Mouse (Mus musculus) hindbrain, postnatal 0 days (tissue): Measurements from ENCODE around the gene Greb1. TPM values are rescaled to one million over a fixed set of nuclear protein-coding genes. Genes with fewer than 3 reads are reported as not detected.

Source experiments
- ATAC-seq: fragments of 200-750 bp; cut with Nextera tagmentation; 2 replicates; pipeline ENCODE4 v1.8.0; 2017; ENCODE audit warnings: mild to moderate bottlenecking, moderate TSS enrichment, moderate library complexity
- DNase-seq: peaks from one replicate; pipeline ENCODE4 v3.0.0-alpha.2; 2015; ENCODE audit warnings: low spot score
- H3K27ac ChIP-seq: fragments of 300-500 bp; sonication (generic); 2 replicates; pipeline ENCODE4 v1.5.1; 2014; ENCODE audit warnings: mild to moderate bottlenecking
- H3K27me3 ChIP-seq: fragments of 300-500 bp; sonication (generic); 2 replicates; pipeline ENCODE4 v1.6.1; 2014; ENCODE audit warnings: low read length, mixed read lengths; ENCODE audit not compliant: insufficient read depth
- H3K36me3 ChIP-seq: fragments of 300-500 bp; sonication (generic); 2 replicates; pipeline ENCODE4 v1.6.1; 2014; ENCODE audit warnings: low read length, mixed read lengths; ENCODE audit not compliant: insufficient read depth
- H3K4me1 ChIP-seq: fragments of 300-500 bp; sonication (generic); 2 replicates; pipeline ENCODE4 v1.6.1; 2014; ENCODE audit warnings: antibody characterized with exemption, low read length, mixed read lengths; ENCODE audit not compliant: insufficient read depth
- H3K4me2 ChIP-seq: fragments of 300-500 bp; sonication (generic); 2 replicates; pipeline ENCODE4 v1.6.1; 2014; ENCODE audit warnings: low read depth, mild to moderate bottlenecking, low read length, moderate library complexity, mixed read lengths
- H3K4me3 ChIP-seq: fragments of 300-500 bp; sonication (generic); 2 replicates; pipeline ENCODE4 v1.5.1; 2014; ENCODE audit warnings: low read length
- H3K9ac ChIP-seq: fragments of 300-500 bp; sonication (generic); replicated peaks from 2 replicates; pipeline ENCODE4 v1.6.1; 2014; ENCODE audit warnings: mild to moderate bottlenecking, low read length, moderate library complexity, mixed read lengths
- H3K9me3 ChIP-seq: fragments of 300-500 bp; sonication (generic); 2 replicates; pipeline ENCODE4 v1.6.1; 2016; ENCODE audit warnings: low read length, mixed read lengths
- CTCF ChIP-seq: IDR thresholded peaks from 2 replicates; pipeline ENCODE4 v1.5.1; 2016; ENCODE audit warnings: antibody characterized with exemption, control low read depth, low read depth
- WGBS: fragments of 180-500 bp; shearing (Covaris S2); extraction: QIAGEN DNeasy Blood & Tissue Kit; methylation state at CpG from one replicate; pipeline ENCODE4 v1.1.7; 2014; 5-methylcytosine and 5-hydroxymethylcytosine counted together
- polyA plus RNA-seq: library from polyadenylated mRNA; unstranded; fragments of >200 nt; fragmentation: Nextera tagmentation; extraction: Ambion mirVana; gene quantifications from 2 replicates; pipeline ENCODE4 v1.2.1, GENCODE M21; 2015
- total RNA-seq: library from RNA; depleted of rRNA; stranded (reverse); fragments of >200 nt; gene quantifications from 2 replicates; pipeline ENCODE4 v1.2.3, GENCODE M21; 2014

Gene Greb1
- total and polyA plus RNA-seq, 2 experiments from 2014 or later, result 0.33 to 2.1 TPM

GRCm38 (mm10) chr12:16822181-16822734 is 21.6 kb upstream of the Greb1 start:
- no peak overlapping the region for H3K9ac ChIP-seq
- no peak overlapping the region for H3K4me3 ChIP-seq
- no peak for ATAC-seq
- no peaks in the 10 kb centered on the region for H3K27me3 ChIP-seq
- no peaks in the 10 kb centered on the region for H3K9me3 ChIP-seq
- no peak overlapping the region for H3K4me2 ChIP-seq
- H3K27ac ChIP-seq, result no peak overlapping the region
- H3K36me3 ChIP-seq, result peaks cover 43% of the 10 kb centered on the region
- no peak for TF ChIP-seq CTCF
- WGBS, result 96% methylated on average over 10 of the region's 10 CpGs
- no peak for DNase-seq
- no peaks in the 10 kb centered on the region; the same call in 1 of the 2 replicates for H3K4me1 ChIP-seq

DNA sequence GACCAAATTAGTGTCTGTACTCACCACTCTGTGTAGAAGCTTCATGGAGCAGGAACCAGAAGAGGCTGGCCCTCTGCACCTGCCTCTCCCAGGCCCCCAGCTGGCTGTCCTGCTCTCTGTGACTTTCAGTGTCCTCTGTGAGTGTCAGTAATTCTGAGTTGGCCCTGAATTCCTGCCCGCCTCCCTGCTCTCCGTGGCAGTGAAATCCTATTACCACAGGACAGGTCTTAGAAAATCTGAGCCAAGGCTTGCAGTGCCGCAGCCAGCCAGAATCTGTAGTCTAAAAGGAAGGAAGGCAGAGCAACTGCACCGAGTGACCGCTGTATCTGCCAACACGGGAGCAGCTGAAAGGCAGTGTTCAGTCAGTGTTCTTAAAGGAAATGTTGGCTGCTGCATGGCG is 20.1 kb upstream of the Greb1 start:
- peak overlapping the region; percentile 74 for H3K27ac ChIP-seq
- DNase-seq, result peak; percentile 66
- H3K4me2 ChIP-seq, result no peak overlapping the region
- peak; percentile 76 for ATAC-seq
- no peaks in the 10 kb centered on the region for H3K27me3 ChIP-seq
- no peak overlapping the region for H3K9ac ChIP-seq
- H3K36me3 ChIP-seq, result peaks cover 42% of the 10 kb centered on the region
- TF ChIP-seq CTCF, result 0 out of 2 replicates have a peak, but pooled peaks have one; percentile 8
- H3K4me1 ChIP-seq, result no peaks in the 10 kb centered on the region; the same call in 1 of the 2 replicates
- H3K9me3 ChIP-seq, result no peaks in the 10 kb centered on the region
- 54% methylated on average over 7 of the region's 7 CpGs for WGBS
- no peak overlapping the region for H3K4me3 ChIP-seq

- peak; percentile 71 for DNase-seq
These were observed 17.8 kb upstream of the Greb1 start for GRCm38 (mm10) chr12:16818513-16818912.

GRCm38 (mm10) chr12:16817147-16817546 is 16.5 kb upstream of the Greb1 start:
- DNase-seq (no peak), ATAC-seq (no peak)
- H3K27me3 ChIP-seq, result no peaks in the 10 kb centered on the region
- H3K9me3 ChIP-seq, result no peaks in the 10 kb centered on the region
- 87% methylated on average over 4 of the region's 4 CpGs for WGBS
- H3K4me3 ChIP-seq, result no peak overlapping the region
- no peak overlapping the region for H3K4me2 ChIP-seq
- H3K4me1 ChIP-seq, result peaks cover under 1% of the 10 kb centered on the region
- H3K36me3 ChIP-seq, result peaks cover 14% of the 10 kb centered on the region; the same call in 1 of the 2 replicates
- no peak overlapping the region for H3K27ac ChIP-seq
- no peak for TF ChIP-seq CTCF
- H3K9ac ChIP-seq, result no peak overlapping the region

More at GRCm38 (mm10) chr12:16818513-16818912, 17.8 kb upstream of the Greb1 start:
- no peak overlapping the region for H3K27ac ChIP-seq
- H3K9ac ChIP-seq, result no peak overlapping the region
- no peak overlapping the region for H3K4me3 ChIP-seq
- peak; percentile 70 for ATAC-seq
- peaks cover 26% of the 10 kb centered on the region; the same call in 1 of the 2 replicates for H3K36me3 ChIP-seq
- no peaks in the 10 kb centered on the region for H3K9me3 ChIP-seq
- no peak for TF ChIP-seq CTCF
- H3K4me2 ChIP-seq, result no peak overlapping the region
- H3K4me1 ChIP-seq, result no peaks in the 10 kb centered on the region; the same call in 1 of the 2 replicates
- 27% methylated on average over 11 of the region's 11 CpGs for WGBS
- H3K27me3 ChIP-seq, result no peaks in the 10 kb centered on the region

GRCm38 (mm10) chr12:16811477-16811876 is 10.8 kb upstream of the Greb1 start:
- Histone ChIP-seq H3K27me3 (no peaks in the 10 kb centered on the region), H3K9ac (peak overlapping the region; percentile 89), H3K4me3 (peak overlapping the region; percentile 93), H3K4me2 (peak overlapping the region; percentile 93), H3K4me1 (peaks cover 8% of the 10 kb centered on the region), H3K27ac (no peak overlapping the region), H3K36me3 (peaks cover 3% of the 10 kb centered on the region; the same call in 1 of the 2 replicates), H3K9me3 (no peaks in the 10 kb centered on the region)
- DNase-seq, result peak; percentile 9
- ATAC-seq, result 0 out of 2 replicates have a peak, but pooled peaks have one; percentile 19
- no peak for TF ChIP-seq CTCF
- WGBS, result 5% methylated on average over 15 of the region's 15 CpGs

DNA sequence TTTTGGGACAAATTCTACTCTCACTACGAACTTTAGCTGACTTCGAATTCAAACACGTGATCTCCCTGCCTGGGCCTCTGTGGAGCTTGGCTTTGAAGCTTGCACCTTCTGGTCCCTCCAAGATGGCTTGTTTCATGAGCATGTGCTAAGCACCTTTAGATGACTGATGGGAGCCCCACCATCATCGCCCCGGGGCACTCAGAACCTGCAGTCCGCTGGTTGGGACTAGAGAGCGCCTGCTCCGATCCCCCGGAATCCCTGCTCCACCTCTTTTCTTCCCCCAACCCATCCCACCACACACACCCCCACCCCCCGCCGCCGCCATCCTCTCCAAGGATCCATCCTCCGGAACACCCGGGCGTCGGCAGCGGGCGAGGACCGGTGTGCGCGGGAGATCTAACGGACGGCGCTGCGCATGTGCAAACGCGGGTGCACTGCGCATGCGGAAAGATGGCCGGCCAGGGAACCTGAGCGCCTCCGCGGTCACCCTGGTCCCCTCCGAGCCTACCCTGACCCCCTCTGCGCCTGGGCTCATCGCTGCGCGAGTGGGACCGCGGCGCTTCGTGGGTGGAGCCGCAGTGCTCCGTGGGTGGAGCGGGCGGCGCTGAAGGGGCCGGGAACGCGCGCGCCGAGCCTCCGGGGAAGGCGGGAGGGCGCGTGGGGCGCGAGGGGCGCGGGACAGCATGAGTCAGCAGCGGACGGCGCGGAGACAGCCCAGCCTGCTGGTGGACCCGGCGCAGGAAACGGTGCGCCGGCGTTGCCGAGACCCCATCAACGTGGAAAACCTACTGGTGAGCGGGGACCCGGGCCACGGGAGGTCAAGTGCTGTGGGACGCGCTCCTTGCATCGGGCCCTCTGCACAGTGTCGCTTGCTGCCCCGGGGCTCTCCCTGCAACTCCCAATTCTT is 10.1 kb upstream of the Greb1 start, which contains the start of gene E2f6:
Gene E2f6 (plus strand): TSS at position 439 of the 907 bp plus-strand sequence.
- ATAC-seq (peak; percentile 88), DNase-seq (peak; percentile 92)
- H3K36me3 ChIP-seq, result peaks cover 3% of the 10 kb centered on the region; the same call in 1 of the 2 replicates
- H3K9me3 ChIP-seq, result no peaks in the 10 kb centered on the region
- H3K27me3 ChIP-seq, result no peaks in the 10 kb centered on the region
- peak within 1 kb of the TSS; percentile 93 for H3K4me3 ChIP-seq
- H3K4me2 ChIP-seq, result peak within 1 kb of the TSS; percentile 93
- no peak for TF ChIP-seq CTCF
- H3K4me1 ChIP-seq, result peaks cover 8% of the 10 kb centered on the region
- H3K9ac ChIP-seq, result peak within 1 kb of the TSS; percentile 89
- H3K27ac ChIP-seq, result peak within 1 kb of the TSS; percentile 64; the same call in 1 of the 2 replicates
- WGBS, result 5% methylated on average over 81 of the region's 81 CpGs
